Mouse (Mus musculus) CD4-positive, CD25-positive, alpha-beta regulatory T cell, adult 2 months (primary cell): ENCODE data around the gene Rsph14.

Experiments
- DNase-seq: peaks from one replicate; pipeline ENCODE4 v3.0.0-alpha.2; 2012; ENCODE audit warnings: low read depth, low spot score

The Rsph14 gene

DNA sequence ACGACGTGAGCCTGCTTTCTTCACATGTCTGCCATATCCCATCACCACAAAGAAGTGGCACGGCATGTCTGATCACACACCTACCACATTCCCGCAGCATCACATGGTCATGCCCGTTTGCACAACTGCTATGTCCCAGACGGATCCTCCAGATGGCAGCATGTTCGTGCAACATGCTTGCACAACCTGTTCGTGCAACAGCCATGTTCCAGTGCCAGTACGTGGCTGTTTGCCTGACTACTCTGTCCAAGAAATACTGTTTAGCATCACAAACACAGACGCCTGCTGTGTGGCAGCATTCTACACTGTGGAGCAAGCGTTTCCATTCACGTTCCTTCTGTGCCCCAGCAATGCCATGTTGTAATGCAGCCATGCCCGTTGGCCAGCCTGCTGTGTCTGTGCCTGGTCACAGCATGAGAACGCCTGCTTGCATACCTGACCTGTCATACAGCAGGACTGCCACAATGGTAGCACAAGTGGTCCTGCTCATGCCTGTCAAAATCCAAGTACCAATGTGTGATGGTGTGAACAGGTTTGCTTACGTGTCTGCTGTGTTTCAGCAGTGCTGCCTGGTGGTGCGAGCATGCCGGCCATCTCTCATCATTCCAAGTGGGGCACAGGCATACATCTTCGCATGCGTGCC, 98.7 kb downstream of the Rsph14 start:
- DNase-seq = no peak

DNA sequence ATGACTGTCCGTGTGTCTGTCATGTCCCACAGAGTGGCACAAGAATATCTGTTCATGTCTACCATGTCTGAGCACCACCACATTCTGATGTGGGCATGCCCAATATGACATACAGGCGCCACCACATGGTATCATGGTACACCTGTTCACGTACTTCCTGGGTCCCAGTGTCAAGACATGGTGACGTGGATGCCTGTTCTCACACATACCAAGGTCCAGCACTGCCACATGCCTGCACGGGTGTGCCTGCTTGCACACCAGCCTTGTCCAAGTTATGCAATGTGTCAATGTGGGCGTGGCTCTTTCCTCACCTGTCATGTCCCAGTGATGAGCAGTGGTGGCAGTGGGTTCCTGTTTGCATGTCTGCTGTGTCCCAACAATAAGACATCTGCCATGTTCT, 99.9 kb downstream of the Rsph14 start:
- DNase-seq = no peak

DNA sequence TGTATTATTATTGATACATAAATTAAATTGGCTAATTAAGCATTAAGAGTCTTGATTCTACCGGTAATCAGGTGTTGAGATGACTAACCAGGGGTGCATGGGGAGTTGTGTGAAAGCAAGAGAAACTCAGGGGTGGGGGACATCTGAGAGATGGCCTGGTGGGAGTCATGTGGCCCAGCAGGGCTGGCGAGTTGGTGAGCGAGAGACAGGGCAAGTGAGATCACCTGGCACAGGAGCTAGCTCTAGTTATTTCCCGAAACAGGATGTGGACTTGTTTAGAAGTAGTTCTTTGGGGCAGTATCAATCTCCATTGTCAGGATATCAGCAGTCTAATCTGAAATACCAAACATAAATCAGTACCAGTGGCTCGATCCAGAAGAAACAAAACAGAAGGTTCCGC, 100.8 kb downstream of the Rsph14 start:
- no peak for DNase-seq

DNA sequence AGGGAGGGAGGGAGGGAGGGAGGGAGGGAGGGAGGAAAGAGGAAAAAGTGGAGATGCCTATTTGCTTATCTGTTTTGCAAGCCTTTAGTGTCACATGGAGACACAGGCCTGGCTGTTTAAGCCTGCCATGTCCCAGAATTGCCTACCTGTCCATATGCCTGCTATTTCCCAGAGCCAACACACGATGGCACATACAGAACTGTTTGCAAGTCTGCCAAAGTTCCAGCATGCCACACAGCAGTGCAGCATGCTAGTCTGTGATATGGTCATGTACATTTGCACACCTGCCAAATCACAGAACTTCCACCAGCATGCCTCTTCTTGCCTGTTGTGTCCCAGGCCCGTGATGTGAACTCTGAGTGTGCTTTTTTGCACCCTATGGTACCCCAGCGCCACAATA, 101.8 kb downstream of the Rsph14 start:
- DNase-seq = no peak

DNA sequence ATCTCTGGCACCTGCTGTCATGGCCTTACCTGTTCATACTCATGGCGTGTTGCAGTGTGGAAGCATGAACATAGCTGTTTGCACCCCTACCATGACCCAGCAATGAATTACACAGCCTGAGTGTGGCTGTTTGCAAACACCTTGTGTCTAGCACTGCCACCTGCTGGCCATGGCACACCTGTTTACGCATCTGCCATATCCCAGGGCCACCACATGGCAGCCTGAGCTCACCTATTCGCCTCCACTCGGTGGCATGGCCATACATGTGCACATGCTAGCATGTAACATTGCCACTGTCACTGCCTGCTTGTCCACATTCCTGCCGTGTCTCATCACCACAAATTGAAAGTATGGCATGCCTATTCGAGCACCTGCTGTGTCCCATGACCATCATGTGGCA, 102.8 kb downstream of the Rsph14 start:
- DNase-seq = peak; percentile 59

DNA sequence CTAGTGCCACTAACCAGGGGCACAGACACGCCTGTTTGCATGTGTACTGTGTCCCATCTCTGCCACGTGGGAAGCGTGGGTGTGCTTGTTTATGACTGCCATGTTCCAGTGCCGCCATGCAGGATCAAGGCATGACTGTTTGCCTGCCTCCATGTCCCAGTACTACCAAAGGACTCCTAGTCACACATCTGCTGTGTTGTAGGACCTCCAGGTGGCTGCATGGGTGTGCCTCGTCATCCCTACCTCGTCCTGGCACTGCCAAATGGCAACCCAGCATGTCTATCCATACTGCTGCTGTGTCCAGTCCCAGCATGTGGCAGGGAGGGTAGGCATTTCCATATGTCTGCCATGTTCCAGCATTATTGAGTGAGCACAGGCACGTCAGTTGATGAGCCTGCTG, 104.1 kb downstream of the Rsph14 start:
- no peak for DNase-seq

- DNase-seq = peak; percentile 72
These were observed 107.1 kb downstream of the Rsph14 start for GRCm38 (mm10) chr10:74925324-74925723.

GRCm38 (mm10) chr10:74924274-74924673, 108.1 kb downstream of the Rsph14 start:
- no peak for DNase-seq

GRCm38 (mm10) chr10:74922763-74923162, 109.6 kb downstream of the Rsph14 start:
- peak; percentile 68 for DNase-seq

DNA sequence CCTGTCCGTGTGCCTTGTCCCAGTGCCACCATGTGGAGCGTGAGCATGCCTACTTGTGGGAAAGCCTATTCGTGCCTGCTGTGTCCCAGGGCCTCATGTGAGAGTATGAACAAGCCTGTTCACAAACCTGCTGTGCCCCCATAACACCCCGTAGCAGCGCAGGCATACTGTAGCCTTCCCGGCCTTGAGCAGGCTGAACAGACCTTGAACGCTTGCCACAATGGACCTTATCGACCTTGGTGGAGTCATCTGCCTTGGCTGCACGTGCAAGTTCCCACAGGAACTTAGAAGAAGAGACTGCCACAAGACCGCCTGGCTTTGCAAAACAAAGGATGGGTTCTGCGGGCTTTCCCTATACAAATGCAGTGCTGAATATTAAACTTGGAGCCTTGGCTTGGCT, 110.8 kb downstream of the Rsph14 start:
- no peak for DNase-seq

DNA sequence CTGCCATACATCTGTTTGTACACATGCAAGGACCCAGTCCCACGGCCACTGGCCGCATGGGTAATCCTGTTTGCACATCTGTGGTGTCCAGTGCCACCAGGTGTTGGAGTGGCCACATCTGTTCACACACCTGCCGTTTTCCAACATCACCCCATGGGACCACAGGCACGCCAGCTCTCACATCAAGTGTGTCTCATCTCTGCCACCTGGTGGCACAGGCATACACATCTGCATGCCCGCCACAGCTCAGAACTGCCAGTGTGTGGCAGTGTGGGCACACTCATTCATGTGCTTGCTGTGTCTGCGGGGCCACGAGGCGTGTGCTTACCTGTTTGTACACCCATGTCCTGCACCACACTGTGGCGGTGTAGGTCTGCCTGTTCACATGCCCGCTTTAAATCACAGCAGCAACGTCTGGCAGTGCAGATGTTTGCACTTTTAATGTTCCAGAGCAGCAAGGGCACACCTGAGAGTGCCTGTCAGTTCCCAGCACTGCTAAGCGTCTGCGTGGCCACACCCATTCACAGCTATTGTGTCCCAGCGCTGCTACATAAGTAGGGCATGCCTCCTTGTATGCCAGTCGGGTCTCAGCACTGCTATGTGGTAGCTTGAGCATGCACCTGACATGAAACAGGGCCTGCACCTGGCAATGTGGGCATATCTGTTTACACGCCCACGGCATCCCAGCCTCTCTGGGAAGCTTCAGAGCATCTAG, 111.4 kb downstream of the Rsph14 start:
- DNase-seq = peak; percentile 86

DNA sequence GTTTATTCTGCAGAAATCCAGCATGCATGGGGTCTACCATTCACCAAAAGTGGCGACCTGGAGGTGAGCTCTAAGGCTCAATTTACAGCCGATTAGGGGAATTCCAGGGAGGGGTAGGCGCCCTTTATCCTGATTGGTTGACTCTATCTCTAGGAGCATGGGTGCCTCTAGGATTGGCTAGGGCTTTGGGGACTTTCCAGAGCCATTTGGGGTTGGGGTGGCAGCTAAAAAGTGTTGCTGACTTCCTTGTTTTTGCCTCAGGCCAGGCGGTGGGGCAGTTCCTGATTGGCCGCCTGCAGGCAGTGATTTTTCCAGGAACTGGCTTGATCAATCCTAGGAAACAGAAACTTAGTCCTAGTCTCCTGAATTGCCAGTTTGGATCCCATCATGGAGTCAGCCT, 113.1 kb downstream of the Rsph14 start:
- peak; percentile 57 for DNase-seq

DNA sequence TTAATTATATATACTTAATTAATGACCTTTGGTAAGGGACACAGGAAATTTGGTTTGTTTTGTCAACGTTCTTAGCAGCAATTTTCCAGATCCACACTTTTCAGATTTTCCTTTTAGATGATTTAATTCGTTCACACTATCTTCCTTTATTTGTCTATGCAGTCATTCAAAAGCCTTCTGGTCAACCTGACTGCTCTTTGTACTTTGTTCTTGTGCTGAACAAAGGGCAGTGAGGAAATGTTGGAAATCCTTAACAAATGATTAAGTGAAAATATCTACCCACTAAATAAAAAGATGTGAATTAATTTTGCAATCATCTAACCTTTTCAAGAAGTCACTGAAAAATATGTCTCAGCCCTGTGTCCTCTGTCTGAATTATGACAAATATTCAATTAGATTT, 124.0 kb downstream of the Rsph14 start:
- no peak for DNase-seq
